Mouse (Mus musculus): ENCODE data around the gene Bicc1.

Gene Bicc1

DNA sequence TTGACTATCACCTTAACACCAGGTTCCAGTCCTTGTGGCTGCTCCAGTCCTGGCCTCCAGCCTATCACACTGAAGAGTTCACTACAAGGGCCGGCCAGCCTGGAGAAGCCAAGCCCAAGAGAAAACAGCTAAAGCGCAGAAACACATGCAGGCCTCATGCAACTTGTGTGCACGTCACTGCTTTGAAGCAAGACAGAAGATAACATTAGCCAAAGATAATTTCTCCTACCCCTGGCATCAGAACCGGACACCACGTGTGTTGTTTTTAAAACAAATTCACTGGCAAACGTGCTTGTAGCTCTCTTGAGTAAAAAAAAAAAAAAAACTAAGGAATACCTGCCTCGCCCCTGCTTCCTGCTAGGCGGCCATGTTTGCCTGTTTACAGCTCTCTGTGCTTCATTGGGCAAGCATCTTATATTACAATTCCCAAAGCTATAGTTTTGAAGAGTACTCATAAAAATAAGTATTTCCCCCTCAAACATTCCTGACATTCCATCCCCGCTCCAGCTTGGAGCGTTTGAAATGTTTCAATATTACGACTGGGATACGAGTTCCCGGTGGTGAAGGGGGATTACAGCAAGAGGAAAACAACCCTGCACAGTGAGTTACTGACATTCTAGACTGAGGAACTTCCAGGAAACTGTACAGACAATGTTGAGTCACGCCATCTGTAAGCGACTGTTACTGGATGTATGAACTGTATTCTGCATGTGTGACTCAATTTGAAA lies 40.2 kb downstream of the Bicc1 start:
- DNase-seq: peak; percentile 49

- DNase-seq: no peak
Observed at GRCm38 (mm10) chr10:71117766-71118165, 41.7 kb downstream of the Bicc1 start.

- no peak for DNase-seq
Observed at GRCm38 (mm10) chr10:71114260-71114920, 45.1 kb downstream of the Bicc1 start.

GRCm38 (mm10) chr10:71106491-71107205 lies 52.9 kb downstream of the Bicc1 start:
- peak; percentile 53 for DNase-seq

GRCm38 (mm10) chr10:71104791-71105190 lies 54.7 kb downstream of the Bicc1 start:
- no peak for DNase-seq

- no peak for DNase-seq
Observed at GRCm38 (mm10) chr10:71100815-71101499, 58.5 kb downstream of the Bicc1 start.

GRCm38 (mm10) chr10:71094707-71095254 lies 64.7 kb downstream of the Bicc1 start:
- no peak for DNase-seq

DNA sequence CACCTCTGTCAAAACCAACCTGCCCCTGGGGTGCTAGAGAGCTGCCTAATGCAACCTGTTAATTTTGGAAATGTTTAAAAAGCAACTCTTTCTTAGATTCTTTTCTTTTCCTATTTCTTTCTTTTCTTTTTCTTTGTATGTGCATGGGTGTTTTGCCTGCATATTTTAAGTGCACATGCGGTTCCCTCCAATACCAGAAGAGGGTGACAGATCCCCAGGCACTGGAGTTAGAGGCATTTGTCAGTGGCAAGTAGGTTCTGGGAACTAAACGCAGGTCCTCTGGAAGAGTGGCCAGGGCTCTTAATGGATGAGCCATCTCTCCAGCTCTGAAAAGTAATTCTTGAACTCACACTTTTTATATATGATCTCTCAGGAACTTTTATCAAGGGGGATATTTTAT lies 66.2 kb downstream of the Bicc1 start:
- no peak for DNase-seq

- no peak for DNase-seq
Observed at GRCm38 (mm10) chr10:71087359-71087716, 72.2 kb downstream of the Bicc1 start.

DNA sequence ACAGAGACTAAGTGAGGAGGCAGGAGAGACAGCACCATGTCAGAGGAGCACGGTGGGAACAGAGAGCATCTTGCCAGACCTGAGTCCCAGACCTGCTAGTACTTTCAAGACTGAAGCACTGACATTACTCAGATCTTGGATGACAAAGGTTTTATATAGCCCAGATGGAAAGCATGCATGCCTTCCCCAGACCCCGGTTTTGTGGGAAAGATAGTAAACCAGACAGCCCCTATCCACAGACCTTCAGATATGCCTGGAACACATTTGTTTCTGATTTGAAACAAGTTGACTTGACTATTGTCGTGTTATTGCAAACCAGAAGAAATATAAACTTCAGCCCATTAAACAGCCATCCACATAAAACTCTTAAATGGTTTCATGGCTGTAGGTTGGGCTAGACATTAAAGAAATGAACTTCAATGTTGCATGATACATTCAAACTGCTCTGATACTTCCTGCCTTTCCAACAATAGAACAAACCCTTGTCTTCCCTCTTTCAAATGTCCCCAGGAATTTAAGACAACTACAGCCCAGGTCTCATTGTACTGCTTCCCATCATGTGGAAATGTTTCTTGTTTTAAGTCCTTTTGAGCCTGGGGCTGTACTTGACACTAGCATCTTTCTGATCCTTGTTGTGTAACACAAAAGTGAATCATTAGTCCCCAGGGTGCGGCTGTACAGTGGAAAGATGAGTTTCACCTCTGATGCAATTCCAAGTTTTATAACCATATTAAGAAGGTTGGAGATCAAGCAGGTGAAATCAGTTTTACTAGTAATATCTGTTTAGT lies 72.7 kb downstream of the Bicc1 start:
- DNase-seq: no peak

GRCm38 (mm10) chr10:71082986-71083385 lies 76.5 kb downstream of the Bicc1 start:
- no peak for DNase-seq

GRCm38 (mm10) chr10:71078856-71079255 lies 80.6 kb downstream of the Bicc1 start:
- DNase-seq: no peak

GRCm38 (mm10) chr10:71065009-71065408 lies 94.5 kb downstream of the Bicc1 start:
- DNase-seq: no peak

GRCm38 (mm10) chr10:71064576-71064975 lies 94.9 kb downstream of the Bicc1 start:
- DNase-seq: no peak

DNA sequence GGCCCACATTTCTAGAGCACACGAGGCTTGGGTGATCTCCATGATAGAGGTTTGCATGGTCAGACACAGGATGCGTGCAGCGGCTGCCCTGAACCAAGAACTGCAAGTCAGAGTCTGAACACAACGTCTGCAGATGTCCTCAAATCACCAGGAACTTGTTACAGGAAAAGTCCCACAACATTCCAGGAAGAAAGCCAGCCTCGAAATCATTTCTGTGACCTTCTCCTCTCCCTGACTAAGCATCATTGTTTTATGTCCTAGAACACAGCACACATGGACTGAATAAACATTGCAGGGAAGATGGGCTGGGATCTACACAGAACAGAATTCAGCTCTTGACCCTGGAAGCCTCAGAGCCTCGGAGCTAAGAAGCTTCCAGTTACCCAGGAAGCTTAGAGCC lies 97.3 kb downstream of the Bicc1 start:
- DNase-seq: peak; percentile 76

DNA sequence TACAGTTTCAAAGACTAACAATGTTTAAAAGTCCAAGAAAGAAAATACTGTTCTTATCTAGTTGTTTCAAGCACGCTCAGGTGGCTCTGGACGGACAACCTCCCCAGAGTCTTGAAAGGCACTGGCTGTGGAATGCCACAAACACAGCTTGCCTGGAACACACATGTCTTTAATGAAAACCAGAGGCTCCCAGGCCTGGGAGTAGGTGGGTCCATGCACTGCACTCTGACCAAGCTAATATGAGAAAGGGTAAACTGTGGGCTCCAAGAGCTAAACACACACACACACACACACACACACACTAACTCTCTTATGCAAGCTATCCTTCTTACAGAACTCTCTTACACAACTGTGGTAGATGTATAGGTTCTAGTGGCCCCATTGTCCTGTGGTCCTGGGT lies 99.2 kb downstream of the Bicc1 start:
- DNase-seq: no peak

GRCm38 (mm10) chr10:71058616-71059247 lies 100.8 kb downstream of the Bicc1 start:
- DNase-seq: peak; percentile 83

DNA sequence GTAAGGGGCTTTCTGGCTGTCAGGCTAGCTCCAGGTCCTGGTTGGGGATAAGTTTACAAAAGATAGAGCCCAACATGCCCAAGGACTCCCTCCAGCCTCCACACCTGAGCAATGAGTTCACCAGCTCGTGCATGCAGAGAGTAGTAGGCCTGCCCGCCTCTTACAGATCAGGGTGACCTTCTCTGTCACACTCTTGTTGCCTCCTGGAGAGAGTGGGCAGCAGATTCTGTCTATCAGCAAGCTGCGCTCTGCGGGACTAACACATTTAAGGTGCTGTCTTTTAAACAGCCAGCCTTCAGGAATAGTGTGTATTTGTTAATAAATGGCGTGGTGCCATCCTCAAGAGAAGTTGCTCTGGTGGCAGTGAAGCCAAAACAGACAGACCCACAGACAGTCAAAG lies 101.4 kb downstream of the Bicc1 start:
- no peak for DNase-seq

DNA sequence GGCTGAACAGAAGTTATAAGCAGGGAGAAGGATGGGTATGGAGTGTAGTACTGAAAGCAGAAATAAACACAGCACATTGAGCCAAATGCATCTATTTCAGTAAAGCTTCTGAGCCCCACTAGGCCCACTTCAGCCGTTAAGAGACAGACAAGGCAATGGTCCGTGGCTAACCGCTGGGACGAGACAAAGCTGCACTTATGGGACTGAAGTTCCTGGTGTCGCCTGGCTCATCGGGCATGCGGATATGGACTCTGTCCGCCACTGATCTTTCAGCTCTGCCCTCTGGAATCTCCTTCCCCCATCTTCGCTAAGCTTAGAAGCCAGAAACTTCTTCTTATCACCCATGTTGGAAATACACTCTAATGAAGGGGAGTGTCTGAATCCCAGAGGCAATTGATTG lies 106.8 kb downstream of the Bicc1 start:
- DNase-seq: no peak

- DNase-seq: no peak
Observed at GRCm38 (mm10) chr10:71052208-71052607, 107.3 kb downstream of the Bicc1 start.

DNA sequence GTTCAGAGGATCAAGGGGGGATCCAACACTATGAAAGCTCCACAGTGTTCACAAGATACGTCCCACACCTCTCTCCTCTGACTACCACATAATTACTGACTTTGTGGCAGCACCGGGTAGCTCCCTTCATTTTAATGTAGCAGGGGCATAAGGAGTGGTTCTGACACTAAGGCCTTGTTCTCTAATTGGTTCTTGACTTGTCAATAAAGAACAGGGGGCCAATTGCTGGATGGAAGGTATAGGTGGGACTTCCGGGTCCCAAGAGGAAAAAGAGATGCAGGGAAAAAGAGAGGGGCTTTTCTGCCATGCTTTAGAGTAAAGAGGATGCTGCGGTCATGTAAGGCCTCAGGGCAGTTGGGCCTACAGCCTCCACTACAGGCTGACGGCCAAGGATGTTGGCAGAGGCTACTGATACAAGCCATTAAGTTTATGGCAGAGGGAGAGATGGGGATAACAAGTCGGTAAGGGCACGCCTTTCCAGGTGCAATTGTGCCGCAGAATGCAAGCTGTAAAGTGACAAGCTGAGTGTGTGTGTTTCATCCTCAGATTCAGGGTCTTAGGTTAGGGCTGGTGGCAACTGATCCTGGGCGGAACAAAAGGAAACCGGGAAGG lies 108.7 kb downstream of the Bicc1 start:
- DNase-seq: no peak
